16 mouse cellular contexts compared by ENCODE assay signal in the genomic region with DNA sequence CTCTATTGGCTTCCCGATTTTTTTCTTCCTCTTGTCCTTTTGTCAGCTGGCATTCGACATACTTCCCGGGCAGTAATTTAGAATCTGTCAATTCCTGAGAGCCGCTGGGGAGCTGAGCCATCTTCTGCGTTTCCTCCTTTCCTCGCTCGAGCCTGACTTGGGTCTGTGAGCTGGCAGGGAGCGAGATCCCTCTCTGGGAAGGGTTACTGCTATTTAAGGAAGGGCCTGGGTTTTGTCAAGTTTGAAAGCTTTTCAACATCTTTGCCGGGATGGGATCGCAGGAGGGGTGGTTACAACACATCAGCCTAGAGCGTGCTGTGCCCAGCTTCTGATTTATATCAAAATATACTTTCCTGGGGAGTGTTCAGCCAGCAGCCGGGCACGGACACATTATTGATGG.
DNase-seq lines count a peak whose midpoint lies in the region; ATAC-seq lines count a peak whose summit lies in the region.
"Had no signal": no experiment of that assay in that cellular context is flagged by ENCODE, and none has a peak within 500 bp of the region (broad histone marks: within the 10 kb centered on the region; RNA-seq: fewer than 3 reads in every experiment).

No protein-coding gene starts in this region.

- WGBS in heart, embryonic 12.5 days, result 3% methylated on average over 13 of the region's 13 CpGs
- WGBS in kidney, embryonic 15.5 days, result 10% methylated on average over 13 of the region's 13 CpGs
- 14% methylated on average over 13 of the region's 13 CpGs for WGBS in intestine, embryonic 16.5 days

- H3K4me2 ChIP-seq in heart, embryonic 12.5 days, result peak overlapping the region; percentile 61
- peak overlapping the region; percentile 15; the same call in 1 of the 2 replicates for H3K4me2 ChIP-seq in kidney, embryonic 15.5 days
- 0 out of 2 replicates have a peak overlapping the region, but pooled peaks have one; percentile 7 for H3K4me2 ChIP-seq in intestine, embryonic 16.5 days (ENCODE audit: low read depth, low read length)
- H3K4me2 ChIP-seq: neural tube, embryonic 13.5 days had no signal

- DNase-seq in heart, adult 9 months (ENCODE audit: low spot score in 2 of 2), result no peak
- DNase-seq in kidney, postnatal 25 days, result no peak
- DNase-seq in MN1 (ENCODE audit: low spot score), result peak; percentile 87
- DNase-seq in layer of hippocampus, adult 18-20 months (ENCODE audit: low spot score in 2 of 2), result no peak
- no peak for DNase-seq in spleen, postnatal 14 days (ENCODE audit: low spot score in 2 of 2)
- DNase-seq: adrenal gland, postnatal 36 days; B cell, adult 2 months; cerebellum, postnatal 36 days; liver; thymus, postnatal 25 days had no signal

- peak overlapping the region; percentile 20 for H3K4me3 ChIP-seq in heart, embryonic 12.5 days
- H3K4me3 ChIP-seq in kidney, embryonic 15.5 days (replicated peaks), result no peak overlapping the region
- H3K4me3 ChIP-seq in intestine, embryonic 16.5 days (ENCODE audit: low read length), result no peak overlapping the region
- H3K4me3 ChIP-seq: hindbrain, embryonic 10.5 days; neural tube, embryonic 13.5 days had no signal

- ATAC-seq in heart, embryonic 12.5 days (ENCODE audit: insufficient number of reproducible peaks, low FRiP score), result no peak
- no peak for ATAC-seq in kidney, embryonic 15.5 days (replicated peaks; ENCODE audit: low FRiP score)
- peak; percentile 60; the same call in 1 of the 2 replicates for ATAC-seq in intestine, embryonic 16.5 days
- ATAC-seq: midbrain, embryonic 16.5 days had no signal

- H3K9me3 ChIP-seq in heart, embryonic 12.5 days (replicated peaks), result 0 out of 2 replicates have a peak, but pooled peaks cover 2% of the 10 kb centered on the region
- no peaks in the 10 kb centered on the region for H3K9me3 ChIP-seq in kidney, embryonic 15.5 days (replicated peaks)
- no peaks in the 10 kb centered on the region for H3K9me3 ChIP-seq in intestine, embryonic 16.5 days (ENCODE audit: control insufficient read depth, low read length)
- H3K9me3 ChIP-seq: hindbrain, embryonic 10.5 days; neural tube, embryonic 13.5 days had no signal

- H3K4me1 ChIP-seq in heart, embryonic 12.5 days (replicated peaks), result peaks cover 21% of the 10 kb centered on the region
- H3K4me1 ChIP-seq in kidney, embryonic 15.5 days, result peaks cover 15% of the 10 kb centered on the region
- peaks cover 8% of the 10 kb centered on the region; the same call in 1 of the 2 replicates for H3K4me1 ChIP-seq in intestine, embryonic 16.5 days (ENCODE audit: control insufficient read depth, insufficient read depth, low read length)

- no peaks in the 10 kb centered on the region for H3K36me3 ChIP-seq in heart, embryonic 12.5 days
- no peaks in the 10 kb centered on the region for H3K36me3 ChIP-seq in kidney, embryonic 15.5 days
- H3K36me3 ChIP-seq in intestine, embryonic 16.5 days (ENCODE audit: control insufficient read depth, insufficient read depth, low read length), result no peaks in the 10 kb centered on the region
- H3K36me3 ChIP-seq: hindbrain, embryonic 10.5 days; neural tube, embryonic 13.5 days had no signal

- H3K27ac ChIP-seq in heart, embryonic 12.5 days (ENCODE audit: poor library complexity, severe bottlenecking), result no peak overlapping the region; the same call in 1 of the 2 replicates
- H3K27ac ChIP-seq in kidney, embryonic 15.5 days, result no peak overlapping the region
- H3K27ac ChIP-seq in intestine, embryonic 16.5 days (ENCODE audit: low read length), result 0 out of 2 replicates have a peak overlapping the region, but pooled peaks have one; percentile 15
- H3K27ac ChIP-seq: neural tube, embryonic 13.5 days had no signal

- peaks cover 4% of the 10 kb centered on the region; the same call in 1 of the 2 replicates for H3K27me3 ChIP-seq in heart, embryonic 12.5 days (replicated peaks)
- H3K27me3 ChIP-seq in kidney, embryonic 15.5 days, result peaks cover 15% of the 10 kb centered on the region
- no peaks in the 10 kb centered on the region; the same call in 1 of the 2 replicates for H3K27me3 ChIP-seq in intestine, embryonic 16.5 days (replicated peaks; ENCODE audit: control insufficient read depth, insufficient read depth, low read length)

- H3K9ac ChIP-seq in heart, embryonic 12.5 days, result 0 out of 2 replicates have a peak overlapping the region, but pooled peaks have one; percentile 18
- H3K9ac ChIP-seq in kidney, embryonic 15.5 days, result no peak overlapping the region
- H3K9ac ChIP-seq in intestine, embryonic 16.5 days (ENCODE audit: low read depth, low read length), result no peak overlapping the region
- H3K9ac ChIP-seq: neural tube, embryonic 13.5 days had no signal

Comparison
In these comparisons a context has a peak if more than half of its experiments do, and no peak if none do; other contexts are left out.
1. H3K4me2 ChIP-seq: peak in every context shown above with its lines; median percentile 61 in heart, embryonic 12.5 days; 15 in kidney, embryonic 15.5 days; 7 in intestine, embryonic 16.5 days.